Mouse (Mus musculus): ENCODE measurements around the gene Foxn1. TPM values are rescaled to one million over a fixed set of nuclear protein-coding genes. Genes with fewer than 3 reads are reported as not detected.

Foxn1 gene
- not detected in 2 replicates for polyA plus RNA-seq (2015; fragmentation: Nextera tagmentation; extraction: Ambion mirVana)

DNA sequence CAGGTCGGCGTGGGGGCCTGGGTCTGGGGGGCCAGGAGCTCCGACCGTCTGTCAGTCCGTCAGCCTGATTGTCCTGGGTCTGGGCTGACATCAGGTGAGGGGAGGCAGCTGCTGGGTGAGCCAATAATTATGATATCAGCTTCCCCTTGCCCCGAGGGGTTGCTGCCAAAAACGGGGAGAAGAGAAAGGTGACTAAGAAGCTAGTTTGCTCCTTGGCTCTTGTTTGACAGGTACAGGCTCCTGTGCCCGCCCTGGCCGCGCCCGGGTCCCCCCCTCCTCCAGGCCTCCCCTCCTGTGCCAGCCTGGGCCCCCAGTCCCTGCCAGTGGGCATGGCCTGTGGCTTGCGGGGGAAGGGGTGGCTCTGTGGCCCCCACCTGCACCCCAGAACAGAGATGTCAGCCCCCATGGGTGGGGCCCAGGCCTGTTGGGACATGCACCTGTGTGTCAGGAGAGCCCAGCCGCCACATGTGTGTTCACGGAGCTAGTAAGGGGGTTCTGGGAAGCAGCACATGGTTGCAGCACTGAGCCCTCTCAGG is at the start of gene Foxn1:
Gene Foxn1, minus strand, starts transcription at position 51 of the 536 bp plus-strand sequence.
- Histone ChIP-seq H3K4me3 (no peak within 1 kb of the TSS), H3K9me3 (no peaks in the 10 kb centered on the region), H3K27ac (replicated peaks) (no peak within 1 kb of the TSS), H3K9ac (no peak within 1 kb of the TSS), H3K4me1 (replicated peaks) (no peaks in the 10 kb centered on the region), H3K27me3 (no peaks in the 10 kb centered on the region), H3K36me3 (no peaks in the 10 kb centered on the region), H3K4me2 (no peak within 1 kb of the TSS)
- no peak for ATAC-seq (ENCODE audit: low read depth)
- WGBS: 83% methylated on average over 14 of the region's 14 CpGs

DNA sequence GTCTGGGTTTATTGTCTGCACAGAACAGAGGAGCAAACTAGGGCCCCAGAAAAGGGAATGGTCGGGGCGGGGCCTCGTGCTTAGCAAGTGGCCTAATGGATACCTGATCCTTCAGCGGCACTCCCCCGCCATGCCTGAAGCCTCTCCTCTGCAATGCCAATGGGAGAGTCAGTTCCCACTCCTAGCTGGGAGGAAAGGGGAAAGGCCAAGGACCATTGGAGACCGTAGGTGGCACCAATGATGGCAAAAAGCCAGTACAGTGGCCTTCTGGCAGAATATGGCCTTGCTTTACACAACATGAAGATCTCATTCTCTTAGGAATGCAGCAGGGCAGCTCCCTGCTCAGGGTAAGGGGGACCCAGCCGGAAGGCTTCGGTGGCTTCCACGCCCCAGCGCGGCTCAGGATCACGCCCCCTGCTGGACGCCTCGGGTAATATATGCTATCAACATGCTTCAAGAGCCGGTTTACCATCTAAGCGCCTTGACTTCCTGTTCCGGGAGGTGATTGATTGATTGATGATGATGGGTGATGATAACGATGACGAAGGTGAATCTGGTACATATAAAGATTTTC is 49.5 kb upstream of the Foxn1 start:
- H3K4me1 ChIP-seq (replicated peaks): peaks cover 6% of the 10 kb centered on the region; the same call in 1 of the 2 replicates
- no peaks in the 10 kb centered on the region for H3K36me3 ChIP-seq
- 5% methylated on average over 19 of the region's 19 CpGs for WGBS
- peak overlapping the region; percentile 11; the same call in 1 of the 2 replicates for H3K4me2 ChIP-seq
- H3K27ac ChIP-seq (replicated peaks): no peak overlapping the region
- no peak for ATAC-seq (ENCODE audit: low read depth)
- H3K9ac ChIP-seq: no peak overlapping the region
- no peak overlapping the region for H3K4me3 ChIP-seq
- no peaks in the 10 kb centered on the region for H3K9me3 ChIP-seq
- H3K27me3 ChIP-seq: no peaks in the 10 kb centered on the region

DNA sequence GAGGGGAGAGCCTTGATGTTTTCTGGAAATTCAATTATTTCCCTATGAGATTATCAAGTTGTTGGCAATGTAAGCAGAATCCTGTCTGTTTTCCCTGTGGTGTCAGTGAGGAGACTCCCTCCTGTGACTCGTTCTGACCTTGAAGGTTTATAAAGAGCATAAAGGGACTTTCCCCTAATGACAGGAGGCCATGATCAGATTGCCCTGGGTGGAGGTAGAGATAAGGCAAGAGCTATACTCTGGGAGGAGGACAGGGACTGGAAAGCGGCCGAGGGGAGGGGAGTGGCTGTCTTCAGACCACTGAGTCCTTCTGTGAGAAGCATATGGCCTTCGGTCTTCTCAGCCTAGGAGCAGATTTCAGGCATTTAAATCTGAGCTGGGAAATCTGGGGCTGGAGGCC is 47.7 kb upstream of the Foxn1 start:
- H3K27ac ChIP-seq (replicated peaks): no peak overlapping the region
- no peak overlapping the region for H3K4me2 ChIP-seq
- no peaks in the 10 kb centered on the region for H3K36me3 ChIP-seq
- peaks cover 6% of the 10 kb centered on the region; the same call in 1 of the 2 replicates for H3K4me1 ChIP-seq (replicated peaks)
- ATAC-seq (ENCODE audit: low read depth): no peak
- H3K27me3 ChIP-seq: no peaks in the 10 kb centered on the region
- no peak overlapping the region for H3K4me3 ChIP-seq
- H3K9me3 ChIP-seq: no peaks in the 10 kb centered on the region
- H3K9ac ChIP-seq: no peak overlapping the region
- WGBS: 81% methylated on average over 4 of the region's 4 CpGs

DNA sequence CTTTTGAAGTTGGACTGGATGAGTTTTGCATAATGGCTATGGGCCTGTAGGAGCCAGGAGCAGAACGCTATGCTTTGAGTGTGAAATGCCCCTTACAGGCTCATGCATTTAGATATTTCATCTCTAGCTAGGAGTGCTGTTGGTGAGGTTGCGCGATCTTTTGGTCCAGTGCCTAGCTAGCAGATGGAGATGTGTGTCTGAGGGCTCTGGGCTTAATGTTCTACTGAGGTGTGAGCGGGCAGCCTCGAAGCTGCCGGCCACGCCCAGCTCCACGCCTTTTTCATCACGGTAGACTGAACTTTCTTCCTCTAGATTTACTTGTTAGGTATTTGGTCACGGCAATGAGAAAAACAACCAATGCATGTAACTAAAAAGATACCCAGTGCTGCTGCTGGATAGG is 44.8 kb upstream of the Foxn1 start:
- H3K9me3 ChIP-seq: no peaks in the 10 kb centered on the region
- no peak overlapping the region for H3K4me2 ChIP-seq
- no peak for ATAC-seq (ENCODE audit: low read depth)
- H3K36me3 ChIP-seq: no peaks in the 10 kb centered on the region
- peaks cover 5% of the 10 kb centered on the region; the same call in 1 of the 2 replicates for H3K4me1 ChIP-seq (replicated peaks)
- H3K9ac ChIP-seq: no peak overlapping the region
- WGBS: 89% methylated on average over 10 of the region's 10 CpGs
- no peak overlapping the region for H3K4me3 ChIP-seq
- no peaks in the 10 kb centered on the region for H3K27me3 ChIP-seq
- H3K27ac ChIP-seq (replicated peaks): no peak overlapping the region

- Histone ChIP-seq H3K4me3 (no peak overlapping the region), H3K36me3 (no peaks in the 10 kb centered on the region), H3K4me1 (replicated peaks) (no peaks in the 10 kb centered on the region), H3K9ac (no peak overlapping the region), H3K9me3 (no peaks in the 10 kb centered on the region), H3K4me2 (no peak overlapping the region), H3K27ac (replicated peaks) (no peak overlapping the region), H3K27me3 (no peaks in the 10 kb centered on the region)
- 46% methylated on average over 11 of the region's 11 CpGs for WGBS
- no peak for ATAC-seq (ENCODE audit: low read depth)
These were observed 44.0 kb upstream of the Foxn1 start for GRCm38 (mm10) chr11:78430195-78430878.

DNA sequence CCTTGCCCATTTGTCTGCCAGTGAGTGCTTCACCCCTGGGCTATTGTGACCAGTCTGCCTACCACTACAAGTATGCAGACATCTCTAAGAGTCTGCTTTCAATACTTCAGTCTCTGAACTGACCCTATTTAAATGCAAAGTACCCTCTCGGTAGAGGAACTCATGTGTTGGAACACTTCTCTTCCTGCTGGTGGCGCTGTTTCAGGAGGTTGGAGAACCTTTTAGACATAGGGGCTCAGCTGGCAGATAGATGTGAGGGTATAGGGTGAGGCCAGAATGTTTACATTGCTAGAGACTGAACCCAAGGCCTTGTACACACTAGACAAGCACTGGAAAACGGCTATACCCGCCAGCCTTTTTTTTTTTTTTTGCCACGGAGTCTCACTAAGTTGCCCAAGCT is 42.0 kb upstream of the Foxn1 start:
- Histone ChIP-seq H3K27ac (replicated peaks) (no peak overlapping the region), H3K27me3 (no peaks in the 10 kb centered on the region), H3K36me3 (no peaks in the 10 kb centered on the region), H3K4me2 (no peak overlapping the region), H3K9me3 (no peaks in the 10 kb centered on the region), H3K4me1 (replicated peaks) (no peaks in the 10 kb centered on the region), H3K9ac (no peak overlapping the region), H3K4me3 (no peak overlapping the region)
- ATAC-seq (ENCODE audit: low read depth): no peak
- WGBS: 72% methylated on average over 5 of the region's 5 CpGs

GRCm38 (mm10) chr11:78427655-78428054 is 41.3 kb upstream of the Foxn1 start:
- Histone ChIP-seq H3K36me3 (no peaks in the 10 kb centered on the region), H3K4me2 (no peak overlapping the region), H3K27me3 (no peaks in the 10 kb centered on the region; the same call in 1 of the 2 replicates), H3K4me1 (replicated peaks) (no peaks in the 10 kb centered on the region), H3K9me3 (no peaks in the 10 kb centered on the region), H3K4me3 (no peak overlapping the region), H3K27ac (replicated peaks) (no peak overlapping the region), H3K9ac (no peak overlapping the region)
- 95% methylated on average over 6 of the region's 6 CpGs for WGBS
- ATAC-seq (ENCODE audit: low read depth): no peak

DNA sequence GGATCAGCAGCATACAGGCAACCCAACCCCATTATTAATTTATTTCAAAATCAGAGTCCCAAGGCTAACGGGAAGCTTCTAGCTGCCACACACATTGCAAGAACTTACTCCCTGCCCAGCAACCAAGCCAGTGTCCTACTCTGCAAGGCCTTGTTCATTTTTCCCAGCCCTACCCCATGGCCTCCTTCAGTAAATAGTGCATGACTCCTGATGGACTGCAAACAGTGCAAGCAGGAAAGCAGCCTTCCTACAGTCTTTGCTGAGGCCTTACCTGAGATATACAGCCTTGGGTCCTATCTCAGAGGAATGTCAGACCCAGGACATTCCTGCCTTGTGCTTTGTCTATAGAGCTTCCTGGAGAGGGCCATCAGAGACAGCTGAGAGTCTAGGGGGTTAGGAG is 39.2 kb upstream of the Foxn1 start:
- Histone ChIP-seq H3K27ac (replicated peaks) (no peak overlapping the region), H3K36me3 (no peaks in the 10 kb centered on the region), H3K4me2 (no peak overlapping the region), H3K27me3 (peaks cover 13% of the 10 kb centered on the region), H3K4me1 (replicated peaks) (no peaks in the 10 kb centered on the region), H3K4me3 (no peak overlapping the region), H3K9me3 (no peaks in the 10 kb centered on the region), H3K9ac (no peak overlapping the region)
- WGBS: 100% methylated on average over 1 of the region's 1 CpGs
- no peak for ATAC-seq (ENCODE audit: low read depth)

GRCm38 (mm10) chr11:78424352-78424751 is 38.0 kb upstream of the Foxn1 start:
- Histone ChIP-seq H3K4me3 (no peak overlapping the region), H3K9ac (no peak overlapping the region), H3K4me2 (no peak overlapping the region), H3K4me1 (replicated peaks) (no peaks in the 10 kb centered on the region), H3K27ac (replicated peaks) (no peak overlapping the region), H3K36me3 (no peaks in the 10 kb centered on the region), H3K27me3 (peaks cover 13% of the 10 kb centered on the region), H3K9me3 (no peaks in the 10 kb centered on the region)
- no peak for ATAC-seq (ENCODE audit: low read depth)
- 71% methylated on average over 2 of the region's 2 CpGs for WGBS

- Histone ChIP-seq H3K4me1 (replicated peaks) (no peaks in the 10 kb centered on the region), H3K4me2 (no peak within 1 kb of the TSS)
- ATAC-seq (ENCODE audit: low read depth): no peak
These were observed 35.9 kb upstream of the Foxn1 start, which contains the start of gene Slc13a2 for GRCm38 (mm10) chr11:78422055-78422819. Gene Slc13a2, minus strand, starts transcription at chr11:78422217.

GRCm38 (mm10) chr11:78421201-78422009 is 35.0 kb upstream of the Foxn1 start:
- Histone ChIP-seq H3K9me3 (no peaks in the 10 kb centered on the region), H3K9ac (no peak overlapping the region), H3K27ac (replicated peaks) (no peak overlapping the region), H3K4me2 (no peak overlapping the region), H3K4me1 (replicated peaks) (no peaks in the 10 kb centered on the region), H3K36me3 (no peaks in the 10 kb centered on the region), H3K4me3 (no peak overlapping the region), H3K27me3 (peaks cover 13% of the 10 kb centered on the region)
- ATAC-seq (ENCODE audit: low read depth): no peak
- 62% methylated on average over 13 of the region's 13 CpGs for WGBS

More at GRCm38 (mm10) chr11:78422055-78422819, 35.9 kb upstream of the Foxn1 start, which contains the start of gene Slc13a2:
- Histone ChIP-seq H3K4me3 (no peak within 1 kb of the TSS), H3K27me3 (peaks cover 13% of the 10 kb centered on the region), H3K36me3 (no peaks in the 10 kb centered on the region), H3K9ac (no peak within 1 kb of the TSS), H3K27ac (replicated peaks) (no peak within 1 kb of the TSS), H3K9me3 (no peaks in the 10 kb centered on the region)
- 16% methylated on average over 13 of the region's 13 CpGs for WGBS

All from neural tube, embryonic 13.5 days (tissue).